Mouse (Mus musculus): ENCODE results near the gene Acad10.

GRCm38 (mm10) chr5:121585005-121585404 is 75.3 kb downstream of the Acad10 start:
- TF ChIP-seq CTCF (IDR thresholded peaks at IDR 0.05; ENCODE audit: low read depth) (no peak), EP300 (IDR thresholded peaks at IDR 0.05; ENCODE audit: low read depth) (no peak)
